Mouse (Mus musculus) monocyte, adult 2 months (primary cell): ENCODE measurements around the gene Ptprs.
A peak's percentile ranks its signal among the peaks of the same experiment; 100 is the strongest.

ENCODE experiments used
- DNase-seq, 2 experiments: peaks; one replicate each; pipeline ENCODE4 v3.0.0; 2022; ENCODE audit warnings: low spot score in 2 of 2, low read depth in 1 of 2

The Ptprs gene

DNA sequence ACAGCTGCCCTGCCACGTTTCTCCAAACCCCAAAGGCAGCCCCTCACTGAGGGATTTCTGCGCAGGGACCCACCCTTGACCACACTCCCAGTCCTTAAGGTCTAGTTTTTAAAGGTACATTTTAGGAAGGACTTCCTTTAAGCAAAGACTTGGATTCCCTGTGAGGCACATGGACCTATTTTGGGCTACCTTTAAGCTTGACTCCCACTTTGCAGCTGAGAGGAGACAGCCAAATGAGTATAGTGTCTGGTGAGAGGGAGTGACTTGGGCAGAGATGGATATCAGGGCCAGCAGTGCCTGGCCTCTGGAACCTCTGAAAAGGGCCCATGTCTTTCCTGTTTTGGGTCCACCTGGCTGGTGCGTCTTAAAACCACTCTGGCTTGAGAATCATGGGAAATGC, 50.3 kb downstream of the Ptprs start:
- no peak for DNase-seq

DNA sequence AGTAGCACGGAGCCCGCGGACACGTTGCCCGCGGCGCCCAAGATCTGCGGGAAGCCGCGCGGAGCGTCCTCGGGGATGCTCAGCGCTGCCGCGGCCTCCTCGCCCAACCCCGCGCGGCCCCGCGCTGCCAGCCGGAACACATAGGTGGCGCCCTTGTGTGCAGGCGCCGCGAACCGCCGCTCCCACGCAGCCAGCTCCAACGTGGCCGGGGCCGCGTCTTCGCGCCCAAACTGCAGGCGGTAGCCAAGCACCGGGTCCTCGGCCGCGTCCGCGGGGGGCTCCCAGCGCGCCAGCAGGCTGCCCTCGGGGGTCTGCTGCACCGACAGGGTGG, 50.7 kb downstream of the Ptprs start:
- peak; percentile 42 to 69 for DNase-seq

DNA sequence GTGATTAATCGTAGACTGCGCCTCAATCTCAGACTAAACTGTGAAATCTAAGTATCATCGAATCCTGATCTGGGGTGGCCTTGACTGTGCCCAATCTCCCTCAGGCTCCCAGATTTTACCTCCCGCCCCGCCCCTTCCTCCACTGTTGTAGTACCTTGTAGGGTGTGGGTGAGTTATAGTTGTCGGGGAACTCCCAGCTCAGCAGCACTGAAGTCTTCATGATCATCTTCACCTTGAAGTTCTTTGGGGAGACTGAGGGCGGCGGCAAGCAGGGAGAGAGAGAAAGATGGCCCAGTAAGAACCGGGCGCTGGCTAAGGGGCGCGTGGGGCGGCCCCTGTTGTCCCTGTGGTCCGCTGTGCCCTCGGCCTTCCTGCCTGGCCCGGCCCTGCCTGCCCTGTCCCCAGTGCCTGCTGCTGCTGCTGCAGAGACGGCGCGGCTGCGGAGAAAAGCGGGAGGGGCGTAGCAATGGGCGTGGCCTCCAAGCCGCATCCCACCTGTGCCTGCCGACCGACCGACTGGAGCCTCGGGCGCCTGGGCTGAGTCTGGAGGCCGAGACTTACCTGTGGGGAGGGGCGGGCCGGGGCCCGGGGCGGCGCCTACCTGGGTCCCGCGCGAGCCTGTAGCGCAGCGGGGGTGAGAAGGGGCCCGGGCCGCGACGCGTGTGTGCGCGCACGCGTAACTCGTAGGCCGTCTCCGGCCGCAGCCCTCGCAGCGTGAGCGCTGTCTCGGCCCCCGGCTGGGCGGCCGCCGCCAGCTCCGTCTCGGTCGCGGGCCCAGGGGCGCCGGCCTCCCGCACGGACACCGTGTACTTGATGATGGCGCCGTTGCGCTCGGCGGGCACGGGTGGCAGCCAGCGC, 51.3 kb downstream of the Ptprs start:
- no peak for DNase-seq

DNA sequence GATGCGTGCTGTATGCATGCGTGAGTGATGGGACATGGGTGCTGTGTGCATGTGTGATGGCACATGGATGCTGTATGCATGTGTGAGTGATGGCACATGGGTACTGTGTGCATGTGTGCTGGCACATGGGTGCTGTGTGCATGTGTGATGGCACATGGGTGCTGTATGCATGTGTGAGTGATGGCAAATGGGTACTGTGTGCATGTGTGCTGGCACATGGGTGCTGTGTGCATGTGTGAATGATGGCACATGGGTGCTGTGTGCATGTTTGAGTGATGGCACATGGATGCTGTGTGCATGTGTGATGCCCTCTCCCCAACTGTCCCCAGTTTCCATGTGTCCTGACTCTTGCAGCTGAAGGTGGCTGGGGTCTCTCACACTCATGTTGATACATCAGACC, 56.3 kb downstream of the Ptprs start:
- DNase-seq: no peak

DNA sequence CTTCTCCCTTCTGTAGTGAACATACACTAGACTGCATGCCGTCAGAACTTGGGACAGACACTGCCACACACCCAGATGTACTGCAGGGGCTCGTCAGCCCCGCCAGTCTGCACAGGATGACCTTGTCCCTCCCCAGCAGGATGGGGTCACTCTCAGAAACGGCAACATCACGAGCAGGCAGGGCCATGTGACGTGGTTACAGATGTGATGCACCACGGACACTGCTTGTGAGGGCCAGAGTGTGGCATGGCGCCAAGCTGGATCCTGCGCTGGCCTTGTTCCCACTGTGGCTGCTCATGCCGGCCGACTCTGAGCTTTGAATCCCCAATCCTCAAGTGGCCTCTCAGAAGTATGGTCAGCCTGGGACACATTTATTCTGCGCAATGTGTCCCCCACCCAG, 58.0 kb downstream of the Ptprs start:
- DNase-seq: no peak

DNA sequence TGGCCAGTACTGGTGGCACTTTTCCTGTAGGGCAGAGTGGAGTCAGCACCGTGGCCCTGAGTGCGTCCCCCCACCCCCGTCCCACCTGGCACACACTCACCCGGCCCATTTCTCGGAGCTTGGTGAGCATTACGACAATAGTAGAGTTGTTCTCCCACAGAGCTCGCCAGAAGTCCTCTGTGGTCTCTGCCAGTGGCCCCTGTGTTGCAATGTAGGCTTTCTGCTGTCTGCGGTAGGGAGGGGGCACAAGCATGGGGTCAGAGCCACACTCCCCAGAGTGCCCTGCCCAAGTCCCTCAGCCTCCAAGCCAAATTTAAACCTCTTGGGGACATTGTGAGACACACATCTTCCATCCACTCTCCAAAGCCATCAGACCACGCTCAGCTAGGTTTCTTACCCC, 61.5 kb downstream of the Ptprs start:
- DNase-seq: no peak

DNA sequence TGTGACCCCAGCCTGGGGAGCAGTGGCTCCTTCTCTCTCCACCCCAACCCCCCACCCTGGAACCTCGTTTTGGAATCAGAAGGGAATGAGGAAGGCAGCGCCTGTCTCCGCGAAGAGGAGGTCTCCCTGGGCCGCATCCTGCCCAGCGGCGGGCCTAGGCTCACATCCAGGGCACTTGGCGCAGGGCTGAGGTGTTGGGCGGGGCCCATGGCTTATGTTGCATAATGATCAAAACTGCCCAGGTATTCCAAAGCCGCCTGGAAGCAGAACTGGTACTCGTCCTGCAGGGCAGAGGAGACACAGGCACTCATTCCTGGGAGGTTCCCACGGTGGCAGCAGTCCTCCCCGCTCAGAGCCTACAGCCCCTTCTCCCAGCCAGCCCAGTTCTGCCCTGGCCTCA, 63.2 kb downstream of the Ptprs start:
- DNase-seq: no peak

DNA sequence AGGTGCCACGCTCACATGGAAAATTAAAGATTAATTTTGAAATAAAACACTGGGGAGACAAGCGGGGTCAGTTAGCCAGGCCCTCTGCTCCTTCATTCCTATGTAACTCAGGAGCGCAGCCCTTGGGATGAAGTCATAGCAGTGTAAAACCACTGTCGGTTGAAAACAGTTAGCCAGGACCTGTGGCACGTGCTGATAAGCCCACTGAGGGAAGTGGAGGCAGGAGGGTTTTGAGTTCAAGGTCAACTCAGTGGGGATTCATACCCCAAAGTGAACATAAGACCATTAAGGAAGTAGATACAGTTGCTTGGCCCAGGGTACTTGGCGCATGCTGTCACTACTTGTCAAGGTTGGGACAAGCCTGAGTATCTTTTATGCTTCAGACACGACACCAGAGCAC, 64.8 kb downstream of the Ptprs start:
- DNase-seq: no peak

DNA sequence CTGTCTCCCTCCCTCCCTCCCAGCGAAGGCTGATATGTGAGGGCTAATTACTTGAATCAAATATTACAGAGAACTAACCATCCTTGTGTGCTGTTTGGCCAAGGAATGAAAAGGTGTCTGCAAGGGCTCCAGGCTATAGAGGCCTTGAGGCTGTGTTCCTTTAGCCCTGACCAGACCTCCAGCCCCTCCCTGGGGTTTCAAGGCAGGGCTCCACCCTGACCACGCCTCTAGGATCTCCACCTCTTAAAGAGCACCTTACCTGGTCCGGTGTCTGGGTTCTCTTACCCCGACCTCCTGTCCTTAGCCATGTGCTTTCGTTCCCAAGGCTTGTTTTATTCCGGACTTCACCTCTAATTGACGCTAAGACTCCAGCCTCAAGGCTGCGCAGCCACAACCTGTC, 66.5 kb downstream of the Ptprs start:
- no peak for DNase-seq

DNA sequence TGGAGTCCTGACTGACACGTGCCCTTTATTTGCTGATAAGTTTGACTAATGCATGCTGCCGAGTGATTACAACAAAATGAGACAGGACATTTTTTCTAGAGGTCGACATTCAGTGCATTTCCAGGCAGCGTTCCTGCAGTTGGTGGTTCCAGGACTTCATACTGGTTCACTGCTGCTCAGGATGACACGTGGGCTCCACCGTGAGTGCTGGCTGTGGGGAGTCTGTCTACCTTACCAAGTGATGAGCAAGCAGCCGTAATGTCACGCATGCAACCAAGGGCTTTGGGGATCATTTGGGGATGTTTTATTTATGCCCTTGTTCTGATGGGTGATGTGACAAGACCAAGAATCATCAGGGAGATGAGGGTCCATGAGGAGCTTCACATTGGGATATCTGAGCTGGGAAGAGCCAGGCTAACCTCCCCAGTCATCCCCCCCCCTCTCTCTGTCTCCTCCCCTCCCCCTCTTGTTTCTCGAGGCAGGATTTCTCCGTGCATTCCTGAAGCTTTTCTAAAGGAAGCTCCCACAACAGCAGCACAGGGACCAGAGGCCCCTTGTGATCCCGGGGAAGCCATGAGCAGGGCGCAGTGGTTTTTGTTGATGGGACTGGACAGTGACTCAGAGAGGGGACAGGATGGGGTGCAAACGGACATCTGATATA, 67.2 kb downstream of the Ptprs start:
- DNase-seq: no peak

DNA sequence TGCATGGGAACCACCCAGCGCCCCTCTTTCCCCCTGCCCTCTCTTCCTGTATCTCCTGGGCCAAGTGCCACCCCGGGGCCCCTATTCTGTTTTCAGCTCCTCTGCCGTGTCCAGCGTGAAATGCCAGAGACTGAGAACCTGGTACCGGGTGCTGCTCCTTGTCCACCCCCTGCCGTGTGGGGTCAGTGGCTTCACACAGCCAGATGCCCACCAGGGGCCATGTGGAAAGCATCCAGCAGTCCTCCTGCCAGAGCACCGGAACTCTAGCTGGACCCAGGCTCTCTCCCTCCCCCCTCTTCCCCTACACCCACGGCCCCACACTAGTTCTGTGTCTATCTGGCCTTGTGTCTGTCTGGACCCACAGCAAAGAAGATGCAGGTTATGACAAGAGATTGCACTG, 68.9 kb downstream of the Ptprs start:
- no peak for DNase-seq

DNA sequence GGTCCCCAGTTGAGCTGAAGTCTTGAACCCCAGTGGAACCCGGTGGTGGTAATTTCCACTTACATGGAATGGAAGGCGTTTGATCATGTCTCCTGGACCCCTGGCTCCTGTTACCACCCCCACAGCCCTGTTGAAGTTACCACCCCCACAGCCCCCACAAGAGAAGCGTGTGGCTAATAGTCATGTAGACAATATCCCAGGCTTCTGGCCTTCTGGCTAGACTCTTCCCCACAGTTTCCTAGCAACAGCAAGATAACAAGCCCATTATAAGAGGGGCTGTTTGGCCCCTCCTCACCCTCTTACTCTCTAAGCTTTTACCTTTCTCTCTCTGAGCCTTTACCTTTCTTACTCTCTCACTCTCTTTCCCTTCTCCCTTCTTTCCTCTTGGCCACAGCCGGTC, 69.4 kb downstream of the Ptprs start:
- no peak for DNase-seq

DNA sequence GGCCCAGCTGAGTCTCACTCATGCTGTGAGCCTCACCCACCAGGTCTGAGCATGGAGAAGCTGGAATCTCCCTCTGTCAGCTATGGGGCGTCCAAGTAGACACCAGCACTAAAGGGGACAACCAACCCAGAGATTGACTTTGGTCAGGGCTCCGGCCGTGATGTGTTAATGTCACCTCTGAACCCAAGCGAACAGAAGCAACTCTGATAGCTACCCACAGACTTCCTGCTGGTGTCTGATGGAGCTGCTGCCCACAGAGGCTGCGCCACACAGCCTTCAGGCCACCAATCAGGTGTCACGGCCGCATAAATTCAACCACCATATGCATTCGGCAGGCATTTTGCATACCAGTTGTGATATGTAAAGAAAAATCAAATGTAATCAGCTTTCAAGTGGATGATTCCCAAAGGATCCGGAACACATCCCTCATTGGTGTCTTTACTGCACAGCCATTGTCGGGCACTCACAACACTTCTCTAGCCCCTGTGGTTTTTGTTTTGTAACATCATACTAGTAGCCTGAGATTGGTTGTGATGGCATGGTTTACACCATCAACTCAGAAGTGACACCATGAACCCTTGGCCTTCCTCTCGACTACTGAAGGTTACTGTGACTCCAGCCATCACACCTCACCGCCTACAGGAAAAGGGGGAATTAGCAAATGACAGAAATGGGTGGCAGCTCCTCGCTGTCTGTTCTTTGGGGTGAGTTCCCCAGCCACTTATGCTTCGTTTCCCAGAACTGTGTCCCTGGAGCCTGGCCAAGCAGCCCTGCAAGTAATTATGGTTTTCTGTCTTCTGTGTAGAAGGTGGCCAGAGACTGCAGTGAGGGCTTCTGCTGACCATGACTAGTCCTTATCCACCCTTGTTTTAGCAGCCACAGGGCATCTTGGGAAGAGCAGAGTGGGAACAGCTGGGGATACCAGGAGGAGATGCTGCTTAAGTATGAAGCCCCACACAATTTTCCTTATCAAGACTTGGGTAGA, 70.1 kb downstream of the Ptprs start:
- no peak for DNase-seq

DNA sequence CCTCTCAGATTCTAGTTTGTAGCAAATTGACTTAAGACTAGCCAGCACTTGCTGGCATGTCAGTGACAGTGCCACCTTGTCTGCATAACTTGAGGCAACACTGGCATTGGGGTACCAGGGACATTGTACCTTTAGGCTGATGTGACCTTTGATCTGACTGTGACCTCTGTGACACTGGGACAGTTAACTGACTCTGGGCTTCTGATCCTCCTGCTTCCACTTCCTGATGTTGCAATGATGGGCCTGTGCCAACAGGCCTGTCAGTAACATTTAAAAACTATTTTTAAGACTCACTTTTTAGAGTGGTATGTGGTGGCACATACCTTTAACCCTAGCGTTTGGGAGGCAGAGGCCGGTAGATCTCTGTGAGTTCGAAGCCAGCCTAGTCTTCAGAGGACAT, 70.9 kb downstream of the Ptprs start:
- no peak for DNase-seq

DNA sequence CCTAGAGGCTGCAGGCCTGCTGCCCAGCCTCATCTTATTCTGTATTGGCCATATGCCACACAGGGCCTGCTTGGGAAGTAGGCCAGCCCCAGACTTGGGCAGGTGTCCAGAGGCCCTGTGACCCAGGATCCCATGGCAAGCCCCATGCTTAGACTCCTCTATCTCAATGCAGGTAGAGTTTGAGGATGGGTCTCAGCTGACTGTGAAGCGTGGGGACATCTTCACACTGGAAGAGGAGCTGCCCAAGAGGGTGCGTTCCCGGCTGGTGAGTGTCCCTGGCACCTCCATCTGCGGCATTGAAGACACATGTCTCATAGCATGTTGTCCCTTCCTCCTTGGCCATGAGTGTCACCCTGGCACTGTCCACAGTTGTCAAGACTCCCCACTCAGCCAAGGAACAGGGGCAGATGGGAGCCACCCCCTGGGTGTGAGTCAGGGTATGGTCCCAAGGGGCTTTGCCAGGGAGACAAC, 75.2 kb downstream of the Ptprs start:
- no peak for DNase-seq

DNA sequence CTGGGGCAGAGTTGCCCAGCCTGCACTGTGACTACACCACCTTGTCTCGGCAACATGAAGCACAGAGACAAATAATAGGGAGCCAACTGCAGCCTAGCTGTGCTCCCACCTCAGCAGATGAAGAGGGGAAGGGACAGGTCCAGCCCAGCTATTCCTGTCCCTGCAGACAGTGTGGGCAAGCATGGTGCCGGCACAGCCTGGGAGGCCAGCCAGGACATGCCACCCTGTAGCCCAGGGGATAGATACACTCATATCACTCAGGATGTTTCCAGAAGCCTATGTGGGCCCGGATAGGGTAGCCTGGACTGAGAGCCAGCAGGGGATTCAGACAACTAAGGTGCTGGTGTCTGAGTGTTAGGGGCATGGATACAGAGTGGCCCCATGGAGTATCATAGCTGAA, 76.1 kb downstream of the Ptprs start:
- DNase-seq: no peak

DNA sequence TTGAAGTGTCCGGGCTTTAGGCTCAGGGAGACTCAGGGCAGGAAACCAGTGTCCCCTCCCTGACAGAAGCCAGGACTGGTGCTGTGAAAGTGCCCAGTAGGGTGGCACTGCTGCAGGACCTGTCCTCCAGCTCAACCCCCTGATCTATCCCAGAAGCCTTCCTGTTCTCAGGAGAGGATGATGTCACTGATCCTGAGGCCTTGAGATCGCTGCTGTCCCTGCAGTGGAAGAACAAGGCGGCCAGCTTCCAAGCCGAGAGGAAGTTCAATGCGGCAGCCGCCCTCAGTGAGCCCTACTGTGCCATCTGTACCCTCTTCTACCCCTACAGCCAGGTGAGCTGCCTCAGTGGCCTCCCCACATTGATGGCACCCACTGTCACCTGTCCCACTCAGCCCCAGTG, 80.2 kb downstream of the Ptprs start:
- DNase-seq: no peak

DNA sequence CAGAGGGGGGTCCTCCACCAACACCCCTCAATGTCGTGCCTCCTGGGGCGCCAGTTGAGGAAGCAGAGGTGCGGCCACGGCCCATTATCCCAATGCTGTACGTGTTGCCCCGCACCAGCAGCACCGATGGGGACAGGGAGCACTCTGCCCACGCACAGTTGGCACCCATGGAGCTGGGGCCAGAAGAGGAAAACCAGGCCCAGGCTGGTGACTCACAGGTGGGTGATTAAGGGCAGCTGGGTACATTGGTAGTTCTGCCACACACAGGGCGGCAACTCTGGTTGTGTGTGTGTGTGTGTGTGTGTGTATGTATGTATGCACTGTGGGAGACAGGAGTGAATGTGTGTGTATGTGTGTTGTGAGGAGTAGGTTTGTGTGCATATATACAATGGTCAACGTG, 82.4 kb downstream of the Ptprs start:
- DNase-seq: no peak

DNA sequence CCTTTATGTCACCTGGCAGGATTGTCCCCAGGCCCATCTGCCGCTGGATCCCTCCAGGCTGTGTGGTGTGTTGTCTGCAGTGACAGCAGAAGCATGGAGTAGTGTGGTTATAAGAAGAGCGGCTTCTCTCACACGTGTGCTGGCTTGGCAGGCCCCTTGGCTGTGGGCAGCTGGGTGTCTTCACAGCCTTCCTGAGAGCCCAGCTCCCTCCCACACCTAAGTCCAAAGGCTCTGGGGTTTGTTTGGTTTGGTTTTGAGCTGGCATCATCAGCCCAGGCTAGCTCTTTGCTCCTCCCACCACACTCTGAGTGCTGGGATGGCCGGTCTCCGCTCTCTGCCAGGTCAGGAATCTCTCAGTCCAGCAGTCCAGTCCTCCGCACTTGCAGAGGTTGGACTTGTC, 83.0 kb downstream of the Ptprs start:
- no peak for DNase-seq

DNA sequence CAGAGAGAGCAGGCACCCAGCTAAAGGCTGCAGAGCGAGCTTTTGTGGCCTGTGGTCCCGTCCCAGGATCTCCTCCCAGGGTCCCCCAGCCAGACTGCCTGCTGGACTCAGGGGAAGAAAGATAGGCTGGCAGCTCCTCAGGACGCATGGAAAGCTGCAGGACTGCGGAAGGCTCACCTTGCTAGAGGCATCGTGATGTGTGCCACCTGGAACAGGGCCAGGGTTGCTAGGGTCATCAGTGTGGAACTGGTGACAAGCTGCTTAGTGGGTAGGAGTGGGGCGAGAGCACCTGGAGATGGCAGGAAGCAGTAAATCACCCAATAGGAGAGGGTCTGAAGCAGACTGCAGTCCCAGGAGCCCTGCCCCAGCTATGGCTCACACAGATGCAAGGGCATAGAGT, 88.7 kb downstream of the Ptprs start:
- DNase-seq: no peak

DNA sequence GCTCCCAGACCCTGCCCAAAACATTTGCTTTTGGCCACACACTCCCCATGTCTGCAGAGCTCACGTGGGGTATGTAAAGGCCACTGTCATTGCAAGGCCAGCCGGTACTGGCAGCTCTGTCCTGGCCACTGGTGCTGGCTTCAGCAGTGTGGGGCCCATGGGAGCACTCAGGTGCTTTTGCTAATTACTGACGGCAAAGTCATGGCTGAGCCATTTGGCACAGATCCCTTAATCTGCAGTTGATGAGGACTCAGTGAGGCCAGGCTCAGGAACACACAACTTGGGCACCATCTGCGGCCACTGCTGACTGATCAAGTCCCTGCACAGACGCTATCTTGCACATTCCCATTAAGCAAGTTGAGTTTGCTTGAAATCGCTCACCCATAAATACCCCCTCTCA, 91.4 kb downstream of the Ptprs start:
- DNase-seq: no peak

DNA sequence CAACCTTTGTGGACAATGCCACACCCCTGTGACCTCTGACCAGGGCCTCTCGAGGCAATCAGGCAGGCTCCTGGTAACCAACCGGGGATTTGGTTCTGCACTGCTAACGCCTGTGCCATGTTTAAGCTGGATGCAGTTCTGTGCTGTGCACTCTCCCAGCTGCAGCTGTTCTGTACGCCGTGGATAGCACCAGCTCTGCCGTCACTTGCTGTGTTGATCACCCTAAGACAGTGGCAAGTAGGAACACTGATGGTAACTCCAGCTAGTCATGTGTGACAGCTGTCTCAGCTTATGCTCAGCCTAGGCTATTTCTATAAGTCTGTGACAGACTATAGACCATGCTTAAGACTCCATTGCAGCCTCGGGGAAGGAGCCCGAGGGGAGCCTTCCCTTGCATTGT, 93.3 kb downstream of the Ptprs start:
- no peak for DNase-seq
